Mouse (Mus musculus): Measurements from ENCODE around the gene Fam208b. TPM values are rescaled to one million over a fixed set of nuclear protein-coding genes. Genes with fewer than 3 reads are reported as not detected.

The Fam208b gene
- polyA plus RNA-seq, 1 experiment = 14.7 TPM

GRCm38 (mm10) chr13:3596232-3596631, 14.7 kb downstream of the Fam208b start:
- no peak overlapping the region for H3K27ac ChIP-seq (ENCODE audit: insufficient read depth, low read length)
- no peak overlapping the region for H3K4me3 ChIP-seq (ENCODE audit: insufficient read depth, low read length)
- H3K4me1 ChIP-seq (ENCODE audit: control insufficient read depth, insufficient read depth, low read length) = no peaks in the 10 kb centered on the region
- TF ChIP-seq POLR2A (IDR thresholded peaks at IDR 0.05; ENCODE audit: extremely low read depth, insufficient read depth, low read length) (no peak), CTCF (IDR thresholded peaks at IDR 0.05; ENCODE audit: extremely low read depth, insufficient read depth, low read length) (no peak)

GRCm38 (mm10) chr13:3594311-3594710, 16.6 kb downstream of the Fam208b start:
- Histone ChIP-seq H3K27ac (ENCODE audit: insufficient read depth, low read length) (no peak overlapping the region), H3K4me3 (ENCODE audit: insufficient read depth, low read length) (no peak overlapping the region), H3K4me1 (ENCODE audit: control insufficient read depth, insufficient read depth, low read length) (no peaks in the 10 kb centered on the region)
- TF ChIP-seq CTCF (IDR thresholded peaks at IDR 0.05; ENCODE audit: extremely low read depth, insufficient read depth, low read length) (no peak), POLR2A (IDR thresholded peaks at IDR 0.05; ENCODE audit: extremely low read depth, insufficient read depth, low read length) (no peak)

- Histone ChIP-seq H3K4me3 (ENCODE audit: insufficient read depth, low read length) (no peak overlapping the region), H3K27ac (ENCODE audit: insufficient read depth, low read length) (no peak overlapping the region), H3K4me1 (ENCODE audit: control insufficient read depth, insufficient read depth, low read length) (no peaks in the 10 kb centered on the region)
- TF ChIP-seq CTCF (IDR thresholded peaks at IDR 0.05; ENCODE audit: extremely low read depth, insufficient read depth, low read length) = peak; percentile 34; the same call in 1 of the 2 replicates
- TF ChIP-seq POLR2A (IDR thresholded peaks at IDR 0.05; ENCODE audit: extremely low read depth, insufficient read depth, low read length) = no peak
These were observed 20.1 kb downstream of the Fam208b start for GRCm38 (mm10) chr13:3590789-3591188.

- no peak for TF ChIP-seq POLR2A (IDR thresholded peaks at IDR 0.05; ENCODE audit: extremely low read depth, insufficient read depth, low read length)
- TF ChIP-seq CTCF (IDR thresholded peaks at IDR 0.05; ENCODE audit: extremely low read depth, insufficient read depth, low read length) = no peak
- Histone ChIP-seq H3K27ac (ENCODE audit: insufficient read depth, low read length) (no peak overlapping the region), H3K4me1 (ENCODE audit: control insufficient read depth, insufficient read depth, low read length) (no peaks in the 10 kb centered on the region; the same call in 1 of the 2 replicates), H3K4me3 (ENCODE audit: insufficient read depth, low read length) (no peak overlapping the region)
These were observed 47.0 kb downstream of the Fam208b start for GRCm38 (mm10) chr13:3563953-3564352.

GRCm38 (mm10) chr13:3563130-3563529, 47.8 kb downstream of the Fam208b start:
- Histone ChIP-seq H3K27ac (ENCODE audit: insufficient read depth, low read length) (no peak overlapping the region), H3K4me1 (ENCODE audit: control insufficient read depth, insufficient read depth, low read length) (no peaks in the 10 kb centered on the region), H3K4me3 (ENCODE audit: insufficient read depth, low read length) (no peak overlapping the region)
- TF ChIP-seq CTCF (IDR thresholded peaks at IDR 0.05; ENCODE audit: extremely low read depth, insufficient read depth, low read length) (no peak), POLR2A (IDR thresholded peaks at IDR 0.05; ENCODE audit: extremely low read depth, insufficient read depth, low read length) (no peak)

- Histone ChIP-seq H3K27ac (ENCODE audit: insufficient read depth, low read length) (no peak overlapping the region; the same call in 1 of the 2 replicates), H3K4me3 (ENCODE audit: insufficient read depth, low read length) (no peak overlapping the region), H3K4me1 (ENCODE audit: control insufficient read depth, insufficient read depth, low read length) (peaks cover 12% of the 10 kb centered on the region; the same call in 1 of the 2 replicates)
- TF ChIP-seq CTCF (IDR thresholded peaks at IDR 0.05; ENCODE audit: extremely low read depth, insufficient read depth, low read length) = no peak
- no peak for TF ChIP-seq POLR2A (IDR thresholded peaks at IDR 0.05; ENCODE audit: extremely low read depth, insufficient read depth, low read length)
These were observed 63.1 kb downstream of the Fam208b start for GRCm38 (mm10) chr13:3547856-3548255.

- Histone ChIP-seq H3K27ac (ENCODE audit: insufficient read depth, low read length) (no peak overlapping the region), H3K4me1 (ENCODE audit: control insufficient read depth, insufficient read depth, low read length) (peaks cover 12% of the 10 kb centered on the region; the same call in 1 of the 2 replicates), H3K4me3 (ENCODE audit: insufficient read depth, low read length) (no peak overlapping the region)
- no peak for TF ChIP-seq CTCF (IDR thresholded peaks at IDR 0.05; ENCODE audit: extremely low read depth, insufficient read depth, low read length)
- no peak for TF ChIP-seq POLR2A (IDR thresholded peaks at IDR 0.05; ENCODE audit: extremely low read depth, insufficient read depth, low read length)
These were observed 63.5 kb downstream of the Fam208b start for GRCm38 (mm10) chr13:3547410-3547809.

- peaks cover 13% of the 10 kb centered on the region; the same call in 1 of the 2 replicates for H3K4me1 ChIP-seq (ENCODE audit: control insufficient read depth, insufficient read depth, low read length)
- no peak overlapping the region for H3K27ac ChIP-seq (ENCODE audit: insufficient read depth, low read length)
- H3K4me3 ChIP-seq (ENCODE audit: insufficient read depth, low read length) = no peak overlapping the region
- no peak for TF ChIP-seq CTCF (IDR thresholded peaks at IDR 0.05; ENCODE audit: extremely low read depth, insufficient read depth, low read length)
- no peak for TF ChIP-seq POLR2A (IDR thresholded peaks at IDR 0.05; ENCODE audit: extremely low read depth, insufficient read depth, low read length)
These were observed 66.0 kb downstream of the Fam208b start for GRCm38 (mm10) chr13:3544925-3545324.

GRCm38 (mm10) chr13:3544077-3544874, 66.6 kb downstream of the Fam208b start:
- TF ChIP-seq POLR2A (IDR thresholded peaks at IDR 0.05; ENCODE audit: extremely low read depth, insufficient read depth, low read length) (no peak), CTCF (IDR thresholded peaks at IDR 0.05; ENCODE audit: extremely low read depth, insufficient read depth, low read length) (no peak)
- Histone ChIP-seq H3K4me3 (ENCODE audit: insufficient read depth, low read length) (no peak overlapping the region), H3K27ac (ENCODE audit: insufficient read depth, low read length) (no peak overlapping the region), H3K4me1 (ENCODE audit: control insufficient read depth, insufficient read depth, low read length) (peaks cover 15% of the 10 kb centered on the region; the same call in 1 of the 2 replicates)

Measured in cortical plate, adult 2 months (tissue).